Mouse (Mus musculus): ENCODE results near the gene Lrp10. TPM values are rescaled to one million over a fixed set of nuclear protein-coding genes. Genes with fewer than 3 reads are reported as not detected.

The Lrp10 gene
- polyA plus RNA-seq (2012; rRNA removed), result 168 and 211 TPM in 2 replicates

DNA sequence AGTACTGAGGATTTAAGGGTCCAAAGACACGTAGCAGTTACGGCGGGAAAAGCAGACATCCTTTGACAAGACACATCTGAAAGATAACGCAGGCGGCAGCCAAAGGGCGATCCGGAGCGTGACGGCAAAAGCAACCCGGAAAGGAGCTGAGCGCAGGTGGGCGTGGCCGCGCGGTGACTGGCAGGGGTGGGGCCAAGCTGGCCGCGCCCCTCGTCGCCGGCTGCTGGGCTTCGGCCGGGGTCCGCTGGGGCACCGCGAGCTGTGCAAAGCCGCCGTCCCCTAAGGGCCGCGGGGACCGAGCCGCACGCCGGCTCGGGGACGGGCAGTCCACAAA, at the start of gene Lrp10:
TSS of gene Lrp10 (plus strand) at position 179 of the 334 bp plus-strand sequence.
- TF ChIP-seq POLR2A (IDR thresholded peaks at IDR 0.05; ENCODE audit: low read depth, low read length) (peak; percentile 15), CTCF (conservative IDR thresholded peaks at IDR 0.05; ENCODE audit: insufficient read depth, insufficient read length, low read depth, low read length) (no peak)
- H3K36me3 ChIP-seq (ENCODE audit: control insufficient read depth, insufficient read depth, low read length), result peaks cover 4% of the 10 kb centered on the region; the same call in 1 of the 2 replicates
- WGBS, result under 1% methylated on average over 35 of the region's 35 CpGs
- peak within 1 kb of the TSS; percentile 86 for H3K4me3 ChIP-seq (ENCODE audit: insufficient read depth, low read depth, low read length)
- DNase-seq, result peak; percentile 94
- no peaks in the 10 kb centered on the region for H3K27me3 ChIP-seq (replicated peaks; ENCODE audit: control insufficient read depth, insufficient read depth, low read length)
- H3K4me1 ChIP-seq (ENCODE audit: control insufficient read depth, insufficient read depth, low read length), result peaks cover 4% of the 10 kb centered on the region
- peak within 1 kb of the TSS; percentile 64 for H3K27ac ChIP-seq (ENCODE audit: insufficient read depth, low read depth, low read length)

DNA sequence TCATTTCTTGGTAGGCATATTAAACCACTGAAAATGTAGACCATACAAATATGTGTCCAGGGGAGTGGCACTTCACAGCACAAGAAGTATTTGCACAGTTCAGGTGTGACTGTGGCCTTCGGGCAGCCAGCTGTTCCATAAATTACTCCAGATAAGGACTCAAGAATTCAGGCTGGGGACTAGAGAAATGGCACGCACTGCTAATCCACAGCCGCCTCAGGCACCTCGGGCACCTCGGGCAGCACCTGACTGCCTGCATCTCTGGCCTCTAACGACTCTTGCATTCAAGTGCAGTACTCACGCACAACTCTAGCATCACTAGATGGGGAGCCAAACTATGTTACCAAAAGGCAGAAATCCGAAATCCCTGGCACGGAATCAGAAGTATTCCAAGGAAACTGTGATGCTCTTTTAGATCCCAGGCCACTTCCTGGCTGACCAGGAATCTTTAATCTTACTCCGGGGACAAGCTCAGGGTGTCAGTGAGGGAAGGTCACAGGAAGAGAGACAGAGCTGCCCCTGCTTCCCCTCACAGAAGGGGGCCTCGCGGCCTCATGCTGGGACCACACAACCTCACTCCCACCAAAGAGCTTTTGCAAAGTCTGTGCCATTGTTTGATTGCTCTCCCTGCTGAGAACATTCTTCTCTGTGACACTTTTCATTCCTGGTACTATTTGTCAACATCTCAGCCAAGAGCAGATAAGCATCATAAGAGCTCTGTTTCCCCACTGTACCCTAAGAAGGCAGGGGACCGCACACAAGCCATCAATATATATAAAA, 48.5 kb upstream of the Lrp10 start:
- H3K27me3 ChIP-seq (replicated peaks; ENCODE audit: control insufficient read depth, insufficient read depth, low read length), result no peaks in the 10 kb centered on the region
- 45% methylated on average over 13 of the region's 13 CpGs for WGBS
- H3K4me1 ChIP-seq (ENCODE audit: control insufficient read depth, insufficient read depth, low read length), result peaks cover 9% of the 10 kb centered on the region; the same call in 1 of the 2 replicates
- TF ChIP-seq CTCF (conservative IDR thresholded peaks at IDR 0.05; ENCODE audit: insufficient read depth, insufficient read length, low read depth, low read length) (no peak), POLR2A (IDR thresholded peaks at IDR 0.05; ENCODE audit: low read depth, low read length) (no peak)
- DNase-seq, result no peak
- no peak overlapping the region for H3K27ac ChIP-seq (ENCODE audit: insufficient read depth, low read depth, low read length)
- H3K36me3 ChIP-seq (ENCODE audit: control insufficient read depth, insufficient read depth, low read length), result no peaks in the 10 kb centered on the region
- no peak overlapping the region for H3K4me3 ChIP-seq (ENCODE audit: insufficient read depth, low read depth, low read length)

DNA sequence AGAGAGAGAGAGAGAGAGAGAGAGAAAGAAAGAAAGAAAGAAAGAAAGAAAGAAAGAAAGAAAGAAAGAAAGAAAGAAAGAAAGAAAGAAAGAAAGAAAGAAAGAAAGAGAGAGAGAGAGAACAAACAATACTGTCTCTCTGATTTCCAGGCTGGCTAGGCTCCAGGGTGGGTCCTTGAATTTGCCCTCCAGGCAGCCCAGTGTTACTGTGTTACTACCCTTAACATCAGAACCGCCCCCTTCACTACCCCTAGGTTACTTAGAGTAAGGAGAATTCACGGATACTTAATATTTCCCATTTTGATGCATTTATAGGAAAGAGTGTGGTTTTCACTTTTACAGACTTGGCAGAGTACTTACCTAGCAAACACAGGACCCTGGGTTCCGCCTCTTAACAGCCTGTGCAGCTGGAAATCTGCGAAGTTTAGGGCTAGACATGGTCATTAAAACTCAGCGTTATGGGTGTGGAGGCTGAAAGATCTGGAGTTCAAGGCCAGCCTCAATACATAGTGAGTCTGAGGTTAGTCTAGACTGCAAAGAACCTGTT, 47.6 kb upstream of the Lrp10 start:
- 76% methylated on average over 5 of the region's 5 CpGs for WGBS
- no peak for DNase-seq
- no peaks in the 10 kb centered on the region for H3K27me3 ChIP-seq (replicated peaks; ENCODE audit: control insufficient read depth, insufficient read depth, low read length)
- peaks cover 9% of the 10 kb centered on the region; the same call in 1 of the 2 replicates for H3K4me1 ChIP-seq (ENCODE audit: control insufficient read depth, insufficient read depth, low read length)
- TF ChIP-seq POLR2A (IDR thresholded peaks at IDR 0.05; ENCODE audit: low read depth, low read length) (no peak), CTCF (conservative IDR thresholded peaks at IDR 0.05; ENCODE audit: insufficient read depth, insufficient read length, low read depth, low read length) (no peak)
- no peak overlapping the region for H3K27ac ChIP-seq (ENCODE audit: insufficient read depth, low read depth, low read length)
- H3K4me3 ChIP-seq (ENCODE audit: insufficient read depth, low read depth, low read length), result no peak overlapping the region
- no peaks in the 10 kb centered on the region for H3K36me3 ChIP-seq (ENCODE audit: control insufficient read depth, insufficient read depth, low read length)

DNA sequence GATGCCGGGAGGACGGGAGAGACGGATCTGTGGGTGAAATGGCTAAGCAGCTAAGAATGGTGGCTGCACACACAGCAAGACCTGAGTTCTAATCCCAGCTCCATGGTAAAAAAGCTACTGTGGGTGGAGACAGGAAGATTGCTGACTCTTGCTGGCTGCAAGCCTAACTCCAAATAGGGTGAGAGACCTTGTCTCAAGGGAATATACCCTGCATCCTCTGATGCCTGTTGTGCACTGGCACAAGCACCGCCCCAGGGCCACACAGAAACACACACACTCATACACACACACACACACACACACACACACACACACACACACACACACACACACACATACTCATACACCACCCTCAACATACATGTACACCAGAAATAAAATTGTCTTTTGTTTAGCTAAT, 47.1 kb upstream of the Lrp10 start:
- TF ChIP-seq POLR2A (IDR thresholded peaks at IDR 0.05; ENCODE audit: low read depth, low read length) (no peak), CTCF (conservative IDR thresholded peaks at IDR 0.05; ENCODE audit: insufficient read depth, insufficient read length, low read depth, low read length) (no peak)
- WGBS, result 92% methylated on average over 4 of the region's 4 CpGs

DNA sequence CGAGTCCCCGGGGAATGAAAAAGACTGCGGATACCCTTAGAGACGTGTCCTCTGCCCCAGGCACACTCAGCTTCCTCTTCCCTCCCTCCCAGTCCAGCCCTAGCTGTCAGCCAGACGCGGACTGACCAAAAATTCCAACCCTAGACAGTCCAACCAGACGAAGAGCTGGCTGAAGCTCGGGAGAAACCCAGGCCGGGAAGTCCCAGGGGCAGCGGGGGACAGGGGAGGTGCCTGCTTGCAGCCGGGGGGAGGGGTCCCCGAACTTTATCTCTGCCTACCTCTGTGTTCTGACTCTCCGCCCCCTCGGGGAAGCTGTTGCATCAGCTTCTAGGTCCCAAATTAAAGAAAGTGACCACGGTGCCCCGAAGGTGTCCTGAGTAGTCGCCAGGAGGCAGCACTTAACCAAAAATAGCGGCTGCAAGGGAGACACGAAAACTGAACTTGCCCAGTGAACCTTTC, 46.3 kb upstream of the Lrp10 start, which contains the start of gene Slc7a7:
TSS of gene Slc7a7 (minus strand) at position 158 of the 459 bp plus-strand sequence.
- no peak within 1 kb of the TSS for H3K4me3 ChIP-seq (ENCODE audit: insufficient read depth, low read depth, low read length)
- H3K4me1 ChIP-seq (ENCODE audit: control insufficient read depth, insufficient read depth, low read length), result peaks cover 9% of the 10 kb centered on the region; the same call in 1 of the 2 replicates
- no peaks in the 10 kb centered on the region for H3K27me3 ChIP-seq (replicated peaks; ENCODE audit: control insufficient read depth, insufficient read depth, low read length)
- H3K36me3 ChIP-seq (ENCODE audit: control insufficient read depth, insufficient read depth, low read length), result no peaks in the 10 kb centered on the region
- DNase-seq, result peak; percentile 57
- TF ChIP-seq POLR2A (IDR thresholded peaks at IDR 0.05; ENCODE audit: low read depth, low read length), result no peak
- peak; percentile 61 for TF ChIP-seq CTCF (conservative IDR thresholded peaks at IDR 0.05; ENCODE audit: insufficient read depth, insufficient read length, low read depth, low read length)
- H3K27ac ChIP-seq (ENCODE audit: insufficient read depth, low read depth, low read length), result no peak within 1 kb of the TSS
- 24% methylated on average over 19 of the region's 19 CpGs for WGBS

More for the DNA sequence above, 47.1 kb upstream of the Lrp10 start:
- no peaks in the 10 kb centered on the region for H3K27me3 ChIP-seq (replicated peaks; ENCODE audit: control insufficient read depth, insufficient read depth, low read length)
- no peaks in the 10 kb centered on the region for H3K36me3 ChIP-seq (ENCODE audit: control insufficient read depth, insufficient read depth, low read length)
- H3K27ac ChIP-seq (ENCODE audit: insufficient read depth, low read depth, low read length), result no peak overlapping the region
- H3K4me1 ChIP-seq (ENCODE audit: control insufficient read depth, insufficient read depth, low read length), result peaks cover 9% of the 10 kb centered on the region; the same call in 1 of the 2 replicates
- DNase-seq, result no peak
- no peak overlapping the region for H3K4me3 ChIP-seq (ENCODE audit: insufficient read depth, low read depth, low read length)

DNA sequence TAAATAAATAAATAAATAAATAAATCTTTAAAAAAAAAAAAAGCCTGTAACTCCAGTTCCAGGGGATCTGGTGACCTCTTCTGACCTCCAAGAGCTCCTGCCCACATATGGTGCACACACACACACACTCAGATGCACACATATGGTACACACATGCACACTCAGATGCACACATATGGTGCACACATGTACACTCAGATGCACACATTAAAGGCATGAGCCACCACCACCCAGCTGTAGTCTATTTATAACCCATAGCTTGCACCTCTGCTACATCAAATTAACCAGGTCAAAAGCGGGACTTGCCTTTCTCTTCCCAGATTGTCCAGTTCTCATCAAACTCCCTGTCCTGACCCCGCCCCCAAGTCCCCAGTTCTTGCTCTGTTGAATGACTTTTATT, 42.9 kb upstream of the Lrp10 start:
- Histone ChIP-seq H3K4me3 (ENCODE audit: insufficient read depth, low read depth, low read length) (no peak overlapping the region), H3K27me3 (replicated peaks; ENCODE audit: control insufficient read depth, insufficient read depth, low read length) (no peaks in the 10 kb centered on the region), H3K27ac (ENCODE audit: insufficient read depth, low read depth, low read length) (no peak overlapping the region), H3K4me1 (ENCODE audit: control insufficient read depth, insufficient read depth, low read length) (peaks cover 2% of the 10 kb centered on the region; the same call in 1 of the 2 replicates), H3K36me3 (ENCODE audit: control insufficient read depth, insufficient read depth, low read length) (no peaks in the 10 kb centered on the region)
- no peak for DNase-seq
- TF ChIP-seq CTCF (conservative IDR thresholded peaks at IDR 0.05; ENCODE audit: insufficient read depth, insufficient read length, low read depth, low read length) (no peak), POLR2A (IDR thresholded peaks at IDR 0.05; ENCODE audit: low read depth, low read length) (no peak)
- WGBS, result 67% methylated on average over 2 of the region's 2 CpGs

DNA sequence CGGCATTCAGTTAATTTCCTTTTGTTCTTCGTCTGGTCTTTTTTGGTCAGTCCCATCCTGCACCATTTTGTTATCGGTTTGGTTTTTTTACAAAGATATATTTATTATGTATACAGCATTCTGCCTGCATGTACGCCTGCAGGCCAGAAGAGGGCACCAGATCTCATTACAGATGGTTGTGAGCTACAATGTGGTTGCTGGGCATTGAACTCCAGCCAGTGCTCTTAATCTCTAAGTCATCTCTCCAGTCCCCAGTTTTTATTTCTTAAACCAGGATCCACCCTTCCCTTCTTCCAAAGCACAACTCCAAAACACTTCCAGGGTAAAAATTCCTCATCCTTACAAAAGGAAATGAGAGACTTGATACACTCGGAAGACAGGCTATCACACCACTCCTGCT, 40.5 kb upstream of the Lrp10 start:
- H3K27me3 ChIP-seq (replicated peaks; ENCODE audit: control insufficient read depth, insufficient read depth, low read length), result no peaks in the 10 kb centered on the region
- H3K4me1 ChIP-seq (ENCODE audit: control insufficient read depth, insufficient read depth, low read length), result peaks cover 4% of the 10 kb centered on the region; the same call in 1 of the 2 replicates
- peak; percentile 62 for DNase-seq
- H3K4me3 ChIP-seq (ENCODE audit: insufficient read depth, low read depth, low read length), result no peak overlapping the region
- H3K27ac ChIP-seq (ENCODE audit: insufficient read depth, low read depth, low read length), result no peak overlapping the region
- whole genome bisulfite sequencing, result 48% methylated on average over 5 of the region's 5 CpGs
- H3K36me3 ChIP-seq (ENCODE audit: control insufficient read depth, insufficient read depth, low read length), result no peaks in the 10 kb centered on the region
- peak; percentile 72 for TF ChIP-seq CTCF (conservative IDR thresholded peaks at IDR 0.05; ENCODE audit: insufficient read depth, insufficient read length, low read depth, low read length)
- TF ChIP-seq POLR2A (IDR thresholded peaks at IDR 0.05; ENCODE audit: low read depth, low read length), result no peak

Data from kidney, adult 2 months (tissue).